Mouse (Mus musculus): ENCODE results near the gene Atp11c. TPM values are rescaled to one million over a fixed set of nuclear protein-coding genes. Genes with fewer than 3 reads are reported as not detected.

Gene Atp11c
- polyA plus RNA-seq, 1 experiment from 2014 or later: 10.6 TPM

GRCm38 (mm10) chrX:60178025-60178743 is 414.3 kb downstream of the Atp11c start:
- Histone ChIP-seq H3K4me1 (no peaks in the 10 kb centered on the region), H3K4me3 (replicated peaks) (peak overlapping the region; percentile 43), H3K9ac (replicated peaks) (0 out of 2 replicates have a peak overlapping the region, but pooled peaks have one; percentile 26), H3K4me2 (peak overlapping the region; percentile 87), H3K27ac (replicated peaks) (no peak overlapping the region), H3K36me3 (no peaks in the 10 kb centered on the region), H3K9me3 (replicated peaks) (no peaks in the 10 kb centered on the region), H3K27me3 (replicated peaks) (no peaks in the 10 kb centered on the region)
- peak; percentile 66; the same call in 1 of the 2 replicates for ATAC-seq (ENCODE audit: low FRiP score)
- WGBS: 13% methylated on average over 17 of the region's 19 CpGs

MicroRNAs encoded within 50 kb of the gene (microRNA counts, 519-probe panel; counts per million panel counts)
- microRNA mmu-miR-505: 1,922 counts per million, percentile 37 among the panel's probes with 10 or more counts

Small RNAs within 50 kb of the gene (microRNA-seq; reads per million reads assigned to microRNA genes)
- gene Mir505: 115 reads per million, percentile 55 among the genes with 10 or more reads in this experiment

Other genes with a start within 250 kb of the Atp11c start
- gene Gm7073, start 53.4 kb downstream of the Atp11c start, polyA plus RNA-seq (2015; fragmentation: Nextera tagmentation; extraction: Ambion mirVana): not detected in 2 replicates

Measured in neural tube, embryonic 15.5 days (tissue).